Mouse (Mus musculus) urinary bladder, postnatal 14 days (tissue): ENCODE measurements at regions not wholly inside any gene's neighbourhood (a gene's known extent, or its start where the extent isn't known, plus 50 kb on each side); places are given as distances from the start of the nearest gene placed in this dataset.

Experiments
- DNase-seq: peaks from one replicate; pipeline ENCODE4 v3.0.0; 2021; ENCODE audit warnings: low spot score

DNA sequence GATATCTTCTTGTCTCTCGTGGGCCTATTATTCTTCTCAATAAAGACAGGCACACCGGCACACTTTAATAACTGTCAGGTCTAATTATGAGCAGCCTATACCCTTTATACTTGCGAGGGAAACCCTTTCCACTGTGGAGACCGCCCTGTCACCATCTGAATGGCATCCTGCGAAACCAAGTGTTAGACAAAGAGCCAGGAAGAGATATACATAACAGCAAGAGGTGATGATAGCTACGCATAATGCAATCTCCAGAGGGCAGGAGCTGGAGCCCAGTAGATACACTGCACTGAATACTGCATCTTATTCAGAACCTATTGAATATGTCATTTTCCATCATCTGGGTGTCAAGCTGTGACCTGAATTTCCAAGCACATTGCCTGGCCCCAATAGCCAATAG is 187.7 kb downstream of the Kit start:
- DNase-seq, result no peak

GRCm38 (mm10) chr5:75761459-75762310 is 187.0 kb downstream of the Kit start:
- no peak for DNase-seq

DNA sequence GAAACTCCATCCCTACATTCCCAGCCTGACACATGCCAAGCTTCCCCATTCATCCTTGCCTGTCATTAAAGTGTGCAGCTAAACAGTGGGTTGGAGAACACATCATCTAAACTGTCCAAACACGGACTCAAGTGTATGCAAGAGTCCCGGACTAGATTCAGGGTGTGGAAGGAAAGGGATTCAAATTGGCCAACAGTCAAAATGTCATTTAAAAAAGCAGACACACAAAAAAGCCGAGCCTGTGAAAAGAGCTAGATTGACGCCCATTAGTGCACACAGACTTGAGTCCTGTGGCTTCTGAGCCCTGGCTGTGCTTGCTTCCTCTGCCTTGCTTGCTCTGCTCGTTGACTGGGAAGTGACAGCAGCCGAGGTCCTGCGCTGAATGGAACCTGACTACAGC is 181.5 kb downstream of the Kit start:
- DNase-seq, result no peak

DNA sequence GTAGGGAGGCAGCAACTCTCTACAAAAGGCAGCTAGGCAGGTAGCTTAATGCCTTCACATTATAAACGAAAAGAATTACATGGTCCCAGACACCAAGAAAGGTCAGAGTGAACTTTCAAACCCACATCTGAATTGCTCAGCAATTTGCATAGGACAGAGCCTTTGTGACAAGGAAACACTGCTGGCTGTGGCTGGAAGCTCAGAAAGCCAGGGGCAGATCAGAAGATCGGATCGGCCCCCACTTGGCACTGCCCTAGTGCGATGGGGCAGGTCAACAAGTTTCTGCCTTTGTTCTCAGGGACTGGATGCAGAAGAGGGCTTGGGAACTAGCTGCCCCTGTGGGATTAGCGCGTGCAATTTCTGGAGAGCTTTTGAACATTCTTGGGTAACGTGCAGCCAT is 179.6 kb downstream of the Kit start:
- no peak for DNase-seq

GRCm38 (mm10) chr5:75745311-75745710 is 170.6 kb downstream of the Kit start:
- DNase-seq, result no peak

GRCm38 (mm10) chr5:75744475-75745045 is 169.8 kb downstream of the Kit start:
- no peak for DNase-seq

DNA sequence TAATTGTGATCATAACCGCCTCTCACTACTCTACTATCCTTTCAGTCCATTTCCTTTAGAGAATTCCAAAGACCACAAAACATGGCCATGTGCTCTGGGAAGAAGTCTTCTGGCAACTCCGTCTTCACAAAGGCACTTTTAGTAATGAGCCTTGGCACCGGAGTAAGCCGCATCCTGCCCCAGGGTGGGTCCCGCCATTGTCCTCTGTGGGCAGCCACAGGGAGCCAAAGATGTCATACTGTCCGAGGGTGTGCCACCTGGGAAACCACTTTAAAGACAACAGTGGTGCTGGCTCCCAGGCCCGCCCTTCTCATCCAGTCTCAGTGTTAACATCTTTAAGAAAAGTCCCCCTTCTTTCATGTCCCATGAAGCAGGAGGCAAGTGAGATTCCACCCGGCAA is 164.6 kb downstream of the Kit start:
- DNase-seq, result no peak

DNA sequence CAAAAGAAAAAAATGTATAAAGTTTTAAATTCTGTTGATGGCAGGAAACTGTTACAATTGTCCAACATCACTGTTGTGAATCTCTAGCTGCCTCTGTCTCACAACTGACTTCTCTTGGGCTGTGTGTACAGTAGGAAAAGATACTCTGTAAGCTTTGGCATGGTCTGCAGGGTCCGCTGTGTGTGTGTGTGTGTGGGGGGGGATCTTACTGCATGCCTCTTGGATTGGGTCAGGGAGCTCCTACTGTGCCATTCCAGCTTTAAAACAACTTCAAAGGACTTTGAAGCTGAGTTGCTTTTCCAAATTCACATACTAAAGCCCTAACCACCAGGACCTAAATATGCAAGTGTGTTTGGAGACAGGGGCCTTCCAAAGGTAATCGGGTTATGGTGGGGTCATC is 163.7 kb downstream of the Kit start:
- DNase-seq, result no peak

- no peak for DNase-seq
Measured at GRCm38 (mm10) chr5:75737752-75738151, 163.0 kb downstream of the Kit start.

DNA sequence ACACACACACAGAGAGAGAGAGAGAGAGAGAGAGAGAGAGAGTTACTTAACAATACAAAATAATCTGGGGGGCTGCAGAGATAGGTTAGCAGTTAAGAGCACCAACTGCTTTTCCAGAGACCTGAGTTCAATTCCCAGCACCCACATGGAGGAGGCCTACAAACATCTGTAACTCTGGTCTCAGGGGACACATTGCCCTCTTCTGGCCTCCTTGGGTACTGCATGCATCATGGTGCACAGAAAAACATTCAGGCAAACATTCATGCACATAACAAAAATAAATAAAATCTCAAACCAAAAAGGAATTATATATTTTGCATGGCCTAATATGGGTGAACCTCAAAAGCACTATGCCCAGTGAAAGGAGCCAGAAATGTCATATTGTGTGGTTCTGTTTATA is 161.6 kb downstream of the Kit start:
- no peak for DNase-seq

DNA sequence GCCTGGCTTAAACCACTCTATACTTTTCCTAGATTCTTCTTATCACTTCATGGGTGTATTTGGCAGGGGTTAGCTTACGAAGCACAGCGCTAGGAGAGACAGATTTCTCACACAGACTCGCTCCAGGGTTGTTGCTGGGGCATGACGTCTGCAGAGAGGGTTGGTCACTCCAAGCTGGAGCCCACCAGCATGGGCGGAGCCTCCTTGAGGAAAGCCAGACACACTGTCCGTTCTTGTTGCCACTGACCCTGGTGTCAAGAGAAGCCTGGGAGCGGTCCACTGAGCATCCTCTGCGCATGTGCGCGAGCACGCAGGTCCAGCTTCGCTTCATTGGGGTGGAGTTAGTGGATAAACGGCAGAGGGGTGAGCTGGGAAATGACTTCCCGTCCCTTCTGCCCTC is 159.8 kb downstream of the Kit start:
- peak; percentile 8 for DNase-seq

GRCm38 (mm10) chr5:75734043-75734442 is 159.3 kb downstream of the Kit start:
- DNase-seq, result no peak

- DNase-seq, result no peak
Measured at GRCm38 (mm10) chr5:75731236-75731635, 156.5 kb downstream of the Kit start.

DNA sequence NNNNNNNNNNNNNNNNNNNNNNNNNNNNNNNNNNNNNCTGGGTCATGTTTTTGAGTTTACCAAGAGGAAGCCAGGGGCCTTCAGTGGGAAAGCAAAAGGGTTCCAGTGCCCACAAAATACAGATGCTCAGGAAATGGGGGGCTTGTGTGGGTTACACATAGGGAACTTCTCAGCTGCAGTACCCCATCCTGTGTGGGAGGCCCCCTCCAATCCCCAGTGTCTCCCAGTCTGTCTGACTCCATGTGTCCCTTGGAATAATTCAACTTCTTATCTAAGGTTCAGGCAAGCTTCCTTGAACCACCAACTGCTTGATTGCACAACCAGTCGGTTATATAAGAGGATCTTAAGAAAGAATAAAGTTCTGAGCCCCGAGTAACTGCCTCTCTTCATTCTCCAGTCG is 156.0 kb downstream of the Kit start:
- no peak for DNase-seq

DNA sequence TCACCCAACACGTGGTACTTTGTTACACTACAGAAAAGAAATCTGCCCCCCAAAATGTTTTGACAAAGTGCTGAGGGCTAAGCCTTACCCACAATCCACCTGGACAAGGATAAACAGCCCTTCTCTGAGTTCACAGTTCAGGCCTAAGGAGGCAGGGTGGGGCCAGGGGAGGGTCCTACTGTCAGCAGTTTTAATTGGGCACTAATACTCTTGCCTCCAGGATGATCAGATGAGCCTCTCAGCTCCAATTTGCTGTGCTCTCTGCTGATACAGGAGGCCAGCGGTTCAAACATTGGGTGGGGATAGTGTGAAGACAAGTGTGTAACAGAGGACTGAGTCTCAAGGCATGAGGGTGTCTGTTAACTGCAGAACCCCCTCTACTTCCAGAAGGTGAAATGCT is 146.6 kb downstream of the Kit start:
- no peak for DNase-seq

DNA sequence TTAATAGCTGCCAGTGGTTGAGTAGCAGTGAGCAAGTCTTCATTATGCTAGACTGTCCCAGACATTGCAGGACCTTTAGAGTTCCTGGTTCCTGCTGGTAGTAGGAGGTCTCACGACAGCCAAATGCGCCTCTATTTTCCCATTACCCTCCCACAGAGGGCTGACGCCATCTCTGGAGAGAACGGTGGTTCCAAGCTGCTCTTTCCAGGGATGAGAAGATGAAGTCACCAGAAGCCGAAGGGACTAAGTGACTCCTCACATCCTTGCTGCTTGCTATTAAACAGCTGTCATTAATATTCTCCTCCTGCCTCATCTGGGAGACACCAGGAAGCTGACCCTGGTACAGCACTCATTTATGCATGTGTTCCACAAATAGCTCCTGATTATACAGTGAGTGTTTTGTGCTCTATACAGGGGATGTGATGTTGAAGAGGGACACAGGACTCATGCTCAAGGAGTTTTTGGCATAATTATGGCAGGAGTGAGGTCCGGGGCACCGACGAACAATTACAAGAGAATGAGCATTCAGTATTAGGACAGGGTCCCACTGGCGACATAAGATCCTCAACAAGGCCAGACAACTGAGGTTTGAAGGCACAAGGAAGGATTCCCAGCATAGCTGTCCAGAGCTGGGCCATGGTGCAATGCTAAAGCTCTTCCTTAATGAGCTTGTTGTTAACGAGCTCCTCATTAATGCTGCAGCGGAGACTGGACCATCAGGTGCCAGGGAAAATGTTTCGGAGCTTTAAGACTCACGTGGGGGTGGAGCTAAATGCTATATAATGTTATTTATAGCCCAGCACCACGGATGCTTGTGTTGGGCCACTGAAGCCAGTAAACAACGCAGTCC is 145.6 kb downstream of the Kit start:
- no peak for DNase-seq

- DNase-seq, result no peak
Measured at GRCm38 (mm10) chr5:75718511-75719225, 144.0 kb downstream of the Kit start.
